Mouse (Mus musculus) right cerebral cortex, adult 2 months (tissue): ENCODE measurements around the gene Abi3.

Experiments
- DNase-seq, 2 experiments: peaks; one replicate each; pipeline ENCODE4 v3.0.0; 2021 to 2022; ENCODE audit warnings: low spot score in 2 of 2

Abi3 gene

DNA sequence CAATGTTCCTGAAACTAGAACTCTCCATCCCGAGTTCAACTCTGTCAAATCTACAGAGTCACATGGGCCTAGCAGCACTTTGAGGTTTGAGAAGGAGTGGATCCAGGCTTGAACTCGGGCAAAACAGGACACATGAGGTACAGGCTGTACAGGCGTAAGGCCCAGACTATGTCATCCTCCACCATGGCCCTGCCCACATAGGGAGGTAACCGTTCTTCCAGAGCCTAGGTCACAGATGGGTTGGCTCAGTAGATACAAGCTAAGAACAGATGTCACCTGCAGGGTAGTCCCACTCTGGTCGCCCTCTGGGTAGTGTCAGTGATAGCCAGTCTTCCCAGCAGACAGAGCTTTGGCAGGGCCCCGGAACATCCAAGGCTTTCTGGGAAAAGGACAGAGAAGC lies 55.8 kb downstream of the Abi3 start:
- DNase-seq, result no peak

DNA sequence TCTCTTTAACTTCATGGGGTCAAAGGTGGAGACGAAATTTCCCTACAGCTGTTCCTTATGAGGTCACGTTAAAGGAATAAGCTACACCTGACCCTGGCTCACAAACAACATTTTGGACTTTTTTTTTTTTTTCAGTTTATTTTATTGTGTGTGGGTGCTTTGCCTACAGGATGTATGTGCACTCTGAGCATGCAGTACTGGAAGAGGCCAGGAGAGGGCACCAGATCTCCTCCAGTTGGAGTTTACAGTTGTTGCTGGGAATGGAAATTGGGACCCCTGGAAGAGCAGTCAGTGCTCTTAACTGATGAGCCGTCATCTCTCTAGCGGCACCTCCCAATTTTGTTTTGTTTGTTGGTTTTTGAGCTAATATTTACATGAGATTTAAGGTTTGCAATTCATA lies 56.6 kb downstream of the Abi3 start:
- no peak for DNase-seq

- DNase-seq, result no peak
These were observed 58.3 kb downstream of the Abi3 start for GRCm38 (mm10) chr11:95783958-95784357.

GRCm38 (mm10) chr11:95783457-95783856 lies 58.8 kb downstream of the Abi3 start:
- DNase-seq, result no peak

GRCm38 (mm10) chr11:95781557-95781956 lies 60.7 kb downstream of the Abi3 start:
- no peak for DNase-seq

DNA sequence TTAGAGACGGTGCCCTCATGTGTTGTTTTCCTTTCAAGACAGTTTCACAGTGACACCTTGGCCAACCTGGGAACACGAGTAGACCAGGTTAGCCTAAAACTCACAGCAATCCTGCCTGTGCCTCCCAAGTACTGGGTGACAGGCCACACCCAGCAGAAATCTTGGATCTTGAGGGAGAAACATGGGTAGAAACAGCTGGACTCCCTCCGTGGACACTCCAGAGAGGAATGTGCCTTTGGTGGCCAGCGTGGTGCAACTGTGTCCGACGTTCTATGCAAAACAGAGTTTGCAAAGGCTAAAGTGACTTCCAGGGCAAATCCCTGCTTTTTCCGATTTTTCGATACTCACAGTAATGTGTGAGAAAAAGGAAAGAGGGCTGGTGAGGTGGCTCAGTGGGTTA lies 61.8 kb downstream of the Abi3 start:
- DNase-seq, result no peak
